Mouse (Mus musculus) heart, embryonic 14.5 days (tissue): Measurements from ENCODE around the gene Lrp1. TPM values are rescaled to one million over a fixed set of nuclear protein-coding genes. Genes with fewer than 3 reads are reported as not detected.

Source experiments
- ATAC-seq: fragments of 200-750 bp; cut with Nextera tagmentation; 2 replicates; pipeline ENCODE4 v1.8.0; 2017; ENCODE audit warnings: low read depth, moderate TSS enrichment; ENCODE audit not compliant: insufficient number of reproducible peaks, insufficient read depth, low FRiP score
- H3K27ac ChIP-seq, 2 experiments: fragments of 200-500 bp in 1 of 2; fragments of 300-500 bp in 1 of 2; sonication (generic) in 1 of 2; replicated peaks in 1 of 2; 2 replicates each; pipeline ENCODE4 v1.5.1; 2012 to 2014; ENCODE audit warnings: low read depth in 2 of 2, low read length in 2 of 2, control low read depth in 1 of 2, mild to moderate bottlenecking in 1 of 2, mixed read lengths in 1 of 2; ENCODE audit not compliant: control insufficient read depth in 1 of 2, insufficient read depth in 1 of 2
- H3K27me3 ChIP-seq: fragments of 300-500 bp; sonication (generic); 2 replicates; pipeline ENCODE4 v1.6.1; 2014; ENCODE audit warnings: mild to moderate bottlenecking, low read length, control low read depth; ENCODE audit not compliant: control insufficient read depth, insufficient read depth
- H3K36me3 ChIP-seq: fragments of 300-500 bp; sonication (generic); 2 replicates; pipeline ENCODE4 v1.6.1; 2014; ENCODE audit warnings: mild to moderate bottlenecking, control low read depth, low read length, mixed read lengths; ENCODE audit not compliant: control insufficient read depth, insufficient read depth
- H3K4me1 ChIP-seq, 2 experiments: fragments of 200-500 bp in 1 of 2; fragments of 300-500 bp in 1 of 2; sonication (generic) in 1 of 2; 2 replicates each; pipeline ENCODE4 v1.6.1; 2012 to 2014; ENCODE audit warnings: low read length in 2 of 2, control low read depth in 1 of 2, mixed read lengths in 1 of 2; ENCODE audit not compliant: control insufficient read depth in 2 of 2, insufficient read depth in 2 of 2
- H3K4me2 ChIP-seq: fragments of 300-500 bp; sonication (generic); 2 replicates; pipeline ENCODE4 v1.6.1; 2014; ENCODE audit warnings: mild to moderate bottlenecking, low read length
- H3K4me3 ChIP-seq, 2 experiments: fragments of 200-500 bp in 1 of 2; fragments of 300-500 bp in 1 of 2; sonication (generic) in 1 of 2; 2 replicates each; pipeline ENCODE4 v1.5.1; 2012 to 2014; ENCODE audit warnings: low read length in 2 of 2, mild to moderate bottlenecking in 2 of 2, control low read depth in 1 of 2, low read depth in 1 of 2, moderate library complexity in 1 of 2; ENCODE audit not compliant: control insufficient read depth in 1 of 2, insufficient read depth in 1 of 2
- H3K9ac ChIP-seq: fragments of 300-500 bp; sonication (generic); 2 replicates; pipeline ENCODE4 v1.6.1; 2014; ENCODE audit warnings: mild to moderate bottlenecking, low read length
- H3K9me3 ChIP-seq: fragments of 300-500 bp; sonication (generic); 2 replicates; pipeline ENCODE4 v1.6.1; 2016; ENCODE audit warnings: low read length, control low read depth; ENCODE audit not compliant: control insufficient read depth
- WGBS: fragments of 180-500 bp; shearing (Covaris S2); extraction: QIAGEN DNeasy Blood & Tissue Kit; methylation state at CpG from one replicate; pipeline ENCODE4 v1.1.7; 2014; 5-methylcytosine and 5-hydroxymethylcytosine counted together
- polyA plus RNA-seq: library from polyadenylated mRNA; unstranded; fragments of >200 nt; fragmentation: Nextera tagmentation; extraction: Ambion mirVana; gene quantifications from 2 replicates; pipeline ENCODE4 v1.2.1, GENCODE M21; 2014

The Lrp1 gene
- polyA plus RNA-seq, 1 experiment from 2014 or later, result 31.2 TPM

DNA sequence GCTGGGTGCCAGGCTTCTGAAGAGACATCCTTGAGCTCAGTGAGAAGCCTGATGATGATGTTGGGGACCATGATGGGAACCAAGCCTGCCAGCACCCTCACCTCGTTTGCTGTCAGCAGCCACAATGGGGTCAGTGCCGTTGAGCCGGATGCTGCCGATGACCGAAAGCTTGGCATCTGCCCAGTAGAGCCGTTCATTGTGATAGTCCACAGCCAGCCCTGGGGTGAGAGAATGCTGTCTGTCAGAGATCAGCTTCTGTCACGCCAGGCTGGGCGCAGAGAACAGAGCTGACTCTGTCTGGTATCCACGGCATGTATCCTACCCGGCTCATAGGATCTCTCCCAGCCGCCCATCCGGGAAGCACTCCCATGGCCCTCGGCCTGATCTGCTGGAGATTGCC, 78.9 kb downstream of the Lrp1 start:
- no peak overlapping the region for H3K4me2 ChIP-seq
- H3K9ac ChIP-seq, result no peak overlapping the region
- H3K36me3 ChIP-seq, result peaks cover 62% of the 10 kb centered on the region
- no peak for ATAC-seq
- H3K9me3 ChIP-seq, result no peaks in the 10 kb centered on the region
- no peak overlapping the region for H3K27ac ChIP-seq
- H3K4me1 ChIP-seq, result no peaks in the 10 kb centered on the region; a peak in 1 of 4 replicates
- 75% methylated on average over 13 of the region's 13 CpGs for WGBS
- H3K4me3 ChIP-seq, result no peak overlapping the region
- H3K27me3 ChIP-seq, result peaks cover 1% of the 10 kb centered on the region

- H3K4me2 ChIP-seq, result no peak overlapping the region
- H3K4me1 ChIP-seq, result no peaks in the 10 kb centered on the region; a peak in 1 of 4 replicates
- peaks cover 61% of the 10 kb centered on the region for H3K36me3 ChIP-seq
- no peak for ATAC-seq
- no peak overlapping the region for H3K27ac ChIP-seq
- no peak overlapping the region for H3K9ac ChIP-seq
- H3K27me3 ChIP-seq, result peaks cover 7% of the 10 kb centered on the region
- WGBS, result 91% methylated on average over 8 of the region's 8 CpGs
- H3K9me3 ChIP-seq, result no peaks in the 10 kb centered on the region
- H3K4me3 ChIP-seq, result no peak overlapping the region
Observed at GRCm38 (mm10) chr10:127541510-127541909, 79.4 kb downstream of the Lrp1 start.

GRCm38 (mm10) chr10:127537854-127538583, 82.9 kb downstream of the Lrp1 start:
- Histone ChIP-seq H3K27me3 (peaks cover 42% of the 10 kb centered on the region), H3K9ac (no peak overlapping the region), H3K27ac (no peak overlapping the region), H3K4me1 (peaks cover 8 to 16% of the 10 kb centered on the region in 2 experiments), H3K9me3 (no peaks in the 10 kb centered on the region), H3K36me3 (peaks cover 33% of the 10 kb centered on the region; the same call in 1 of the 2 replicates), H3K4me3 (no peak overlapping the region), H3K4me2 (no peak overlapping the region)
- no peak for ATAC-seq
- 23% methylated on average over 7 of the region's 7 CpGs for WGBS

- 17% methylated on average over 8 of the region's 8 CpGs for WGBS
- ATAC-seq, result no peak
- H3K27me3 ChIP-seq, result peaks cover 54% of the 10 kb centered on the region
- peaks cover 8 to 16% of the 10 kb centered on the region in 2 experiments for H3K4me1 ChIP-seq
- no peak overlapping the region for H3K9ac ChIP-seq
- no peak overlapping the region for H3K4me3 ChIP-seq
- no peaks in the 10 kb centered on the region for H3K9me3 ChIP-seq
- H3K36me3 ChIP-seq, result peaks cover 23% of the 10 kb centered on the region; the same call in 1 of the 2 replicates
- no peak overlapping the region for H3K4me2 ChIP-seq
- no peak overlapping the region for H3K27ac ChIP-seq
Observed at GRCm38 (mm10) chr10:127536586-127537314, 84.2 kb downstream of the Lrp1 start.

- ATAC-seq, result no peak
- Histone ChIP-seq H3K4me1 (peaks cover 8 to 19% of the 10 kb centered on the region in 2 experiments), H3K9me3 (no peaks in the 10 kb centered on the region), H3K4me2 (peak overlapping the region; percentile 77), H3K9ac (no peak overlapping the region), H3K36me3 (0 out of 2 replicates have a peak, but pooled peaks cover 8% of the 10 kb centered on the region), H3K27ac (no peak overlapping the region), H3K27me3 (peaks cover 72% of the 10 kb centered on the region), H3K4me3 (peak overlapping the region; percentile 19 to 48; a peak in 3 of 4 replicates)
- WGBS, result 1% methylated on average over 26 of the region's 30 CpGs
Observed at GRCm38 (mm10) chr10:127534929-127535384, 86.0 kb downstream of the Lrp1 start.

- ATAC-seq, result 0 out of 2 replicates have a peak, but pooled peaks have one; percentile 25
- Histone ChIP-seq H3K4me1 (peaks cover 8 to 19% of the 10 kb centered on the region in 2 experiments), H3K27me3 (peaks cover 79% of the 10 kb centered on the region), H3K4me2 (peak within 1 kb of the TSS; percentile 77), H3K4me3 (peak within 1 kb of the TSS; percentile 48 to 49), H3K27ac (no peak within 1 kb of the TSS), H3K9me3 (no peaks in the 10 kb centered on the region), H3K36me3 (0 out of 2 replicates have a peak, but pooled peaks cover 7% of the 10 kb centered on the region), H3K9ac (peak within 1 kb of the TSS; percentile 31)
- under 1% methylated on average over 64 of the region's 78 CpGs for WGBS
Observed at GRCm38 (mm10) chr10:127534036-127534928, 86.7 kb downstream of the Lrp1 start, which contains the start of gene Nxph4. TSS of gene Nxph4 (minus strand) at chr10:127534559.

GRCm38 (mm10) chr10:127531548-127531947, 89.4 kb downstream of the Lrp1 start:
- Histone ChIP-seq H3K9me3 (no peaks in the 10 kb centered on the region), H3K27me3 (peaks cover 100% of the 10 kb centered on the region), H3K9ac (no peak overlapping the region), H3K4me1 (peaks cover 8 to 22% of the 10 kb centered on the region in 2 experiments), H3K36me3 (no peaks in the 10 kb centered on the region), H3K4me3 (no peak overlapping the region), H3K27ac (no peak overlapping the region), H3K4me2 (no peak overlapping the region)
- WGBS, result 1% methylated on average over 4 of the region's 4 CpGs
- no peak for ATAC-seq
